Mouse (Mus musculus): ENCODE results near the gene Olfr1104. TPM values are rescaled to one million over a fixed set of nuclear protein-coding genes. Genes with fewer than 3 reads are reported as not detected.

Gene Olfr1104
- polyA plus RNA-seq (2015; fragmentation: Nextera tagmentation; extraction: Ambion mirVana), result not detected in 2 replicates

GRCm38 (mm10) chr2:87026980-87027379, at the start of gene Olfr1104:
Gene Olfr1104 (minus strand): TSS chr2:87027080.

GRCm38 (mm10) chr2:87075717-87076116, 48.8 kb upstream of the Olfr1104 start, which contains the start of gene Olfr1107:
Gene Olfr1107 (minus strand): TSS chr2:87075817.

GRCm38 (mm10) chr2:87052173-87052572, 25.3 kb upstream of the Olfr1104 start, which contains the start of gene Olfr1106:
Gene Olfr1106 (minus strand): TSS chr2:87052273.

GRCm38 (mm10) chr2:87036431-87036830, 9.6 kb upstream of the Olfr1104 start, which contains the start of gene Olfr1105:
Gene Olfr1105 (minus strand): TSS chr2:87036531.

GRCm38 (mm10) chr2:86998098-86998497, 28.8 kb downstream of the Olfr1104 start, which contains the start of gene Olfr1102:
Gene Olfr1102 (plus strand): TSS chr2:86998398.

GRCm38 (mm10) chr2:86991121-86991520, 35.8 kb downstream of the Olfr1104 start, which contains the start of gene Olfr1101:
Gene Olfr1101 (minus strand): TSS chr2:86991221.

GRCm38 (mm10) chr2:86979854-86980253, 47.0 kb downstream of the Olfr1104 start, which contains the start of gene Olfr1100:
Gene Olfr1100 (minus strand): TSS chr2:86979954.

Other genes starting within 250 kb of the Olfr1104 start
- not detected in 2 replicates for gene Olfr1093, start 244.6 kb downstream of the Olfr1104 start, polyA plus RNA-seq (2015; fragmentation: Nextera tagmentation; extraction: Ambion mirVana)
- gene Olfr141, start 217.1 kb downstream of the Olfr1104 start, polyA plus RNA-seq (2015; fragmentation: Nextera tagmentation; extraction: Ambion mirVana), result not detected in 2 replicates
- gene Olfr1094, start 202.4 kb downstream of the Olfr1104 start, polyA plus RNA-seq (2015; fragmentation: Nextera tagmentation; extraction: Ambion mirVana), result not detected in 2 replicates
- not detected in 2 replicates for gene Olfr1095, start 175.4 kb downstream of the Olfr1104 start, polyA plus RNA-seq (2015; fragmentation: Nextera tagmentation; extraction: Ambion mirVana)
- not detected in 2 replicates for gene Gm13723, start 152.3 kb downstream of the Olfr1104 start, polyA plus RNA-seq (2015; fragmentation: Nextera tagmentation; extraction: Ambion mirVana)
- gene Olfr1097, start 134.9 kb downstream of the Olfr1104 start, polyA plus RNA-seq (2015; fragmentation: Nextera tagmentation; extraction: Ambion mirVana), result not detected in 2 replicates
- not detected in 2 replicates for gene Olfr1098, start 102.5 kb downstream of the Olfr1104 start, polyA plus RNA-seq (2015; fragmentation: Nextera tagmentation; extraction: Ambion mirVana)
- not detected in 2 replicates for gene Olfr1099, start 66.4 kb downstream of the Olfr1104 start, polyA plus RNA-seq (2015; fragmentation: Nextera tagmentation; extraction: Ambion mirVana)
- not detected in 2 replicates for gene Olfr1100, start 47.1 kb downstream of the Olfr1104 start, polyA plus RNA-seq (2015; fragmentation: Nextera tagmentation; extraction: Ambion mirVana)
- not detected in 2 replicates for gene Olfr1101, start 35.9 kb downstream of the Olfr1104 start, polyA plus RNA-seq (2015; fragmentation: Nextera tagmentation; extraction: Ambion mirVana)
- not detected in 2 replicates for gene Olfr1102, start 28.7 kb downstream of the Olfr1104 start, polyA plus RNA-seq (2015; fragmentation: Nextera tagmentation; extraction: Ambion mirVana)
- gene Olfr1105, start 9.5 kb upstream of the Olfr1104 start, polyA plus RNA-seq (2015; fragmentation: Nextera tagmentation; extraction: Ambion mirVana), result not detected in 2 replicates
- not detected in 2 replicates for gene Olfr1106, start 25.2 kb upstream of the Olfr1104 start, polyA plus RNA-seq (2015; fragmentation: Nextera tagmentation; extraction: Ambion mirVana)
- gene Olfr1107, start 48.7 kb upstream of the Olfr1104 start, polyA plus RNA-seq (2015; fragmentation: Nextera tagmentation; extraction: Ambion mirVana), result not detected in 2 replicates
- not detected in 2 replicates for gene Olfr1109, start 68.9 kb upstream of the Olfr1104 start, polyA plus RNA-seq (2015; fragmentation: Nextera tagmentation; extraction: Ambion mirVana)
- gene Olfr259, start 87.5 kb upstream of the Olfr1104 start, polyA plus RNA-seq (2015; fragmentation: Nextera tagmentation; extraction: Ambion mirVana), result not detected in 2 replicates
- not detected in 2 replicates for gene Olfr1110, start 113.2 kb upstream of the Olfr1104 start, polyA plus RNA-seq (2015; fragmentation: Nextera tagmentation; extraction: Ambion mirVana)
- gene Olfr1111, start 125.5 kb upstream of the Olfr1104 start, polyA plus RNA-seq (2015; fragmentation: Nextera tagmentation; extraction: Ambion mirVana), result not detected in 2 replicates
- not detected in 2 replicates for gene Olfr1112, start 160.7 kb upstream of the Olfr1104 start, polyA plus RNA-seq (2015; fragmentation: Nextera tagmentation; extraction: Ambion mirVana)
- not detected in 2 replicates for gene Olfr1113, start 181.9 kb upstream of the Olfr1104 start, polyA plus RNA-seq (2015; fragmentation: Nextera tagmentation; extraction: Ambion mirVana)
- gene Olfr1115, start 220.9 kb upstream of the Olfr1104 start, polyA plus RNA-seq (2015; fragmentation: Nextera tagmentation; extraction: Ambion mirVana), result not detected in 2 replicates
- gene Olfr1116, start 240.5 kb upstream of the Olfr1104 start, polyA plus RNA-seq (2015; fragmentation: Nextera tagmentation; extraction: Ambion mirVana), result not detected in 2 replicates